9 mouse cellular contexts compared by ENCODE assay signal in the genomic region with DNA sequence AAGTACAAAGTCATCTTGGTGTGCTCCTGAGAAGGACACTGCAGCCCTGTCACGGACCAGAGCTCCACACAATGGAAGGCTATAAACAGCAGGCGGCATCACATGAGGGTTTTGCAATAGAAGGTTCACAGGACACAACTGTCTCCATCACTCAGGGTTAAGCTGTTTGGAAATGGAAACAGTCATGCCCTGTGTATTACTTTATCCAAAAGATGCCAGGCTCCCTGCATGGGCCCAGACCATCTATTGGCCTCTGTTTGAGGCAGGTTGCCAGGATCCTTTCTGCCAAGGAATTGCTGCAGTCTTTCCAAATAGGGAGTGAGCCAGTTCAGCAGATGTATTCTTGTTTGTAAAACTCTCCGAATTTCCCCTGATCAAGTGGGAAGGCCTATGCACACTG. TPM values are rescaled to one million over a fixed set of nuclear protein-coding genes. Genes with fewer than 3 reads are reported as not detected.
DNase-seq lines count a peak whose midpoint lies in the region; ATAC-seq and TF ChIP-seq lines count a peak whose summit lies in the region.
"Had no signal": no experiment of that assay in that cellular context is flagged by ENCODE, and none has a peak within 500 bp of the region (broad histone marks: within the 10 kb centered on the region; RNA-seq: fewer than 3 reads in every experiment).

No protein-coding gene starts in this region.

- ATAC-seq in hindbrain, postnatal 0 days, result peak; percentile 80
- no peak for ATAC-seq in hindbrain, embryonic 13.5 days (ENCODE audit: low FRiP score)
- no peak for ATAC-seq in megakaryocyte, adult 5-6 weeks (ENCODE audit: poor library complexity, severe bottlenecking)
- ATAC-seq in hindbrain, embryonic 12.5 days (ENCODE audit: low FRiP score), result no peak

- no peaks in the 10 kb centered on the region for H3K27me3 ChIP-seq in hindbrain, postnatal 0 days (ENCODE audit: insufficient read depth, low read length)
- no peaks in the 10 kb centered on the region for H3K27me3 ChIP-seq in hindbrain, embryonic 13.5 days
- no peaks in the 10 kb centered on the region for H3K27me3 ChIP-seq in hindbrain, embryonic 12.5 days

- 46% methylated on average over 3 of the region's 3 CpGs for WGBS in hindbrain, postnatal 0 days
- 87% methylated on average over 3 of the region's 3 CpGs for WGBS in hindbrain, embryonic 13.5 days
- WGBS in hindbrain, embryonic 12.5 days, result 89% methylated on average over 3 of the region's 3 CpGs

- H3K9ac ChIP-seq in hindbrain, postnatal 0 days (replicated peaks; ENCODE audit: low read length), result no peak overlapping the region
- no peak overlapping the region for H3K9ac ChIP-seq in hindbrain, embryonic 13.5 days
- H3K9ac ChIP-seq in hindbrain, embryonic 12.5 days, result no peak overlapping the region

- 0 out of 2 replicates have a peak overlapping the region, but pooled peaks have one; percentile 11 for H3K27ac ChIP-seq in hindbrain, postnatal 0 days
- no peak overlapping the region for H3K27ac ChIP-seq in hindbrain, embryonic 13.5 days
- no peak overlapping the region for H3K27ac ChIP-seq in hindbrain, embryonic 12.5 days

- DNase-seq in hindbrain, postnatal 0 days (ENCODE audit: low spot score), result peak; percentile 83
- DNase-seq in NIH3T3 (ENCODE audit: low read depth), result peak; percentile 88
- peak; percentile 26 for DNase-seq in cerebellum, adult 11-12 months
- DNase-seq in heart, postnatal 4 days, result peak; percentile 46
- no peak for DNase-seq in urinary bladder, postnatal 25 days (ENCODE audit: low spot score)

- no peak for TF ChIP-seq CTCF in hindbrain, postnatal 0 days (IDR thresholded peaks at IDR 0.05; ENCODE audit: low read depth)

- no peaks in the 10 kb centered on the region for H3K9me3 ChIP-seq in hindbrain, postnatal 0 days (ENCODE audit: low read length)
- no peaks in the 10 kb centered on the region for H3K9me3 ChIP-seq in hindbrain, embryonic 13.5 days
- H3K9me3 ChIP-seq in hindbrain, embryonic 12.5 days (replicated peaks), result no peaks in the 10 kb centered on the region

- no peak overlapping the region for H3K4me2 ChIP-seq in hindbrain, postnatal 0 days (ENCODE audit: low read depth, low read length)
- no peak overlapping the region for H3K4me2 ChIP-seq in hindbrain, embryonic 13.5 days
- H3K4me2 ChIP-seq in hindbrain, embryonic 12.5 days (replicated peaks), result no peak overlapping the region
- H3K4me2 ChIP-seq: liver, embryonic 11.5 days had no signal

- peaks cover 4% of the 10 kb centered on the region; the same call in 1 of the 2 replicates for H3K4me1 ChIP-seq in hindbrain, postnatal 0 days (ENCODE audit: insufficient read depth, low read length)
- peaks cover 7% of the 10 kb centered on the region for H3K4me1 ChIP-seq in hindbrain, embryonic 13.5 days (replicated peaks)
- 0 out of 2 replicates have a peak, but pooled peaks cover 2% of the 10 kb centered on the region for H3K4me1 ChIP-seq in hindbrain, embryonic 12.5 days

- H3K36me3 ChIP-seq in hindbrain, postnatal 0 days (ENCODE audit: insufficient read depth, low read length), result no peaks in the 10 kb centered on the region
- H3K36me3 ChIP-seq in hindbrain, embryonic 13.5 days, result no peaks in the 10 kb centered on the region
- no peaks in the 10 kb centered on the region for H3K36me3 ChIP-seq in hindbrain, embryonic 12.5 days

- H3K4me3 ChIP-seq in hindbrain, postnatal 0 days (ENCODE audit: low read length), result no peak overlapping the region
- H3K4me3 ChIP-seq in hindbrain, embryonic 13.5 days, result no peak overlapping the region
- H3K4me3 ChIP-seq in hindbrain, embryonic 12.5 days, result no peak overlapping the region

RNA-seq across cellular contexts. Expression of gene Cdk1, which starts 26.3 kb away (rescaled TPM):
- 28.1 and 44.3 TPM in 2 replicates for total RNA-seq in hindbrain, postnatal 0 days (2014; rRNA removed)
- polyA plus RNA-seq in hindbrain, postnatal 0 days (2015; fragmentation: Nextera tagmentation; extraction: Ambion mirVana), result 59.6 and 74.2 TPM in 2 replicates
- polyA plus RNA-seq in hindbrain, embryonic 13.5 days (2015; fragmentation: Nextera tagmentation; extraction: Ambion mirVana), result 99.4 and 113 TPM in 2 replicates
- total RNA-seq in heart, postnatal 4 days (2021), result 100 to 1,000 TPM; 130 to 136 TPM
- 97.3 and 102 TPM in 2 replicates for total RNA-seq in megakaryocyte, adult 5-6 weeks (2015)
- total RNA-seq in megakaryocyte, adult 5-6 weeks (2017), result 210 and 232 TPM in 2 replicates
- polyA plus RNA-seq in hindbrain, embryonic 12.5 days (2016; fragmentation: Nextera tagmentation; extraction: Ambion mirVana), result 210 and 220 TPM in 2 replicates
